Mouse (Mus musculus) spleen, adult 2 months (tissue): ENCODE results near the gene Zfp637.

Experiments
- CTCF ChIP-seq: fragments of 200-500 bp; IDR thresholded peaks from 2 replicates; pipeline ENCODE4 v1.5.1; 2011; ENCODE audit warnings: mild to moderate bottlenecking, inconsistent platforms; ENCODE audit not compliant: insufficient read depth, insufficient read length, insufficient replicate concordance; ENCODE audit errors: extremely low read depth
- POLR2A ChIP-seq: fragments of 200-500 bp; IDR thresholded peaks from 2 replicates; pipeline ENCODE4 v1.6.1; 2011; ENCODE audit warnings: low read depth, low read length, inconsistent platforms

DNA sequence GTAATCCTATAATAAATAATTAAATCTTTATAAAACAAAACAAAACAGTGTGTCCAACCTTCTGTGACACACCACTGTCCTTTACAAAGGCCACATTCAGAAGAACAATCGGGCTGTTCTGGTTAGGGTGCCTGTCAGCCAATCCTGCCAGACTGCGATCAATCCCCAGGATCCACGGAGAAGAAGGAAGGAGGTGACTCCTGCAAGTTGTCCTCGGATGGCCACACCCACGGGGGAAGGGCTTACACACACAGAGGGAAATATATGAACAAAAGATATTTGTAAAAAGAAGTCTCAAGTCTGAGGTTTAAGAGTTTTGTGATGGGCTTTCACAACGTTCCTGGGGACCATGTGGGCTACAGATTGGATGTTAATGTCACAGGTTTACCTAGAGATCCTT lies 20.9 kb downstream of the Zfp637 start, which contains the start of gene Zfp239:
- TF ChIP-seq POLR2A: no peak
- TF ChIP-seq CTCF: no peak
